Comparison of ENCODE assay signal across 7 mouse cellular contexts in genomic region chr3:116594728-116595602, GRCm38 (mm10). TPM values are rescaled to one million over a fixed set of nuclear protein-coding genes. Genes with fewer than 3 reads are reported as not detected.
A peak's percentile ranks its signal among the peaks of the same experiment; 100 is the strongest.
DNase-seq lines count a peak whose midpoint lies in the region; ATAC-seq lines count a peak whose summit lies in the region.

Sass6 (plus strand) TSS chr3:116594982.

- no peaks in the 10 kb centered on the region for H3K9me3 ChIP-seq in intestine, embryonic 16.5 days (ENCODE audit: control insufficient read depth, low read length)
- no peaks in the 10 kb centered on the region for H3K9me3 ChIP-seq in midbrain, embryonic 11.5 days (ENCODE audit: control insufficient read depth, low read length)

- peak within 1 kb of the TSS; percentile 83 for H3K27ac ChIP-seq in intestine, embryonic 16.5 days (ENCODE audit: low read length)
- H3K27ac ChIP-seq in midbrain, embryonic 11.5 days (ENCODE audit: low read depth, low read length), result peak within 1 kb of the TSS; percentile 69; the same call in 1 of the 2 replicates

- H3K4me3 ChIP-seq in intestine, embryonic 16.5 days (ENCODE audit: low read length), result peak within 1 kb of the TSS; percentile 94
- peak within 1 kb of the TSS; percentile 59 for H3K4me3 ChIP-seq in midbrain, embryonic 11.5 days (ENCODE audit: low read depth, low read length)

- no peaks in the 10 kb centered on the region; the same call in 1 of the 2 replicates for H3K4me1 ChIP-seq in intestine, embryonic 16.5 days (ENCODE audit: control insufficient read depth, insufficient read depth, low read length)
- H3K4me1 ChIP-seq in midbrain, embryonic 11.5 days (ENCODE audit: control insufficient read depth, insufficient read depth, low read length), result peaks cover 3% of the 10 kb centered on the region

- intact Hi-C loops in left cerebral cortex, postnatal 36 days (cut with DNase I), result loop anchor here (1.0 to 10.0 kb wide), 3 partner anchors 67 to 150 kb away; partner anchors contain the start of genes Dbt and Mfsd14a

- H3K36me3 ChIP-seq in intestine, embryonic 16.5 days (ENCODE audit: control insufficient read depth, insufficient read depth, low read length), result 0 out of 2 replicates have a peak, but pooled peaks cover 5% of the 10 kb centered on the region
- peaks cover 5% of the 10 kb centered on the region for H3K36me3 ChIP-seq in midbrain, embryonic 11.5 days (ENCODE audit: control insufficient read depth, insufficient read depth, low read length)

- H3K27me3 ChIP-seq in intestine, embryonic 16.5 days (replicated peaks; ENCODE audit: control insufficient read depth, insufficient read depth, low read length), result no peaks in the 10 kb centered on the region
- no peaks in the 10 kb centered on the region for H3K27me3 ChIP-seq in midbrain, embryonic 11.5 days (ENCODE audit: control insufficient read depth, insufficient read depth, low read length)

- WGBS in intestine, embryonic 16.5 days, result under 1% methylated on average over 65 of the region's 65 CpGs
- WGBS in midbrain, embryonic 11.5 days, result under 1% methylated on average over 65 of the region's 65 CpGs

- peak; percentile 96 for DNase-seq in adrenal gland, adult 8-10 months
- DNase-seq in embryo, embryonic 9.5 days (ENCODE audit: extremely low spot score), result peak; percentile 95
- peak; percentile 97 to 100 for DNase-seq in gastrocnemius, postnatal 4 days (ENCODE audit: low spot score in 2 of 2)
- peak; percentile 97 to 99 for DNase-seq in left cerebral cortex, postnatal 36 days (ENCODE audit: low spot score in 2 of 2)
- peak; percentile 100 for DNase-seq in midbrain, embryonic 11.5 days (ENCODE audit: low spot score, missing footprints)
- DNase-seq in skeletal muscle tissue, adult 2 months (ENCODE audit: low read depth, low spot score), result peak; percentile 92

- H3K4me2 ChIP-seq in intestine, embryonic 16.5 days (ENCODE audit: low read depth, low read length), result peak within 1 kb of the TSS; percentile 53
- H3K4me2 ChIP-seq in midbrain, embryonic 11.5 days, result peak within 1 kb of the TSS; percentile 64

- peak; percentile 97 for ATAC-seq in intestine, embryonic 16.5 days
- ATAC-seq in midbrain, embryonic 11.5 days (ENCODE audit: low FRiP score), result peak; percentile 98

- H3K9ac ChIP-seq in intestine, embryonic 16.5 days (ENCODE audit: low read depth, low read length), result peak within 1 kb of the TSS; percentile 90
- H3K9ac ChIP-seq in midbrain, embryonic 11.5 days (ENCODE audit: low read length), result peak within 1 kb of the TSS; percentile 82

RNA-seq across cellular contexts. Expression of gene Sass6, which starts in this region (rescaled TPM):
- 1 to 10 TPM; 2.4 to 3.4 (median 3.0) TPM for total RNA-seq in adrenal gland, adult 8-10 months (2022)
- total RNA-seq in gastrocnemius, postnatal 4 days (2021), result 1 to 10 TPM; 6.3 to 7.8 TPM
- polyA plus RNA-seq in intestine, embryonic 16.5 days (2015; fragmentation: Nextera tagmentation; extraction: Ambion mirVana), result 11.3 and 14.4 TPM in 2 replicates
- total RNA-seq in left cerebral cortex, postnatal 36 days (2021), result 1 to 10 TPM; 6.1 to 7.6 TPM
- 36.0 and 37.5 TPM in 2 replicates for polyA plus RNA-seq in midbrain, embryonic 11.5 days (2014; fragmentation: Nextera tagmentation; extraction: Ambion mirVana)

Comparison
In these comparisons a context has a peak if more than half of its experiments do, and no peak if none do; other contexts are left out.
1. Peak in every context shown above with its lines: DNase-seq, ATAC-seq, H3K4me3 ChIP-seq and H3K27ac ChIP-seq.